Mouse (Mus musculus): ENCODE measurements around the gene Mup18. TPM values are rescaled to one million over a fixed set of nuclear protein-coding genes. Genes with fewer than 3 reads are reported as not detected.
"Not testable (repeated sequence)": the region's sequence is repeated elsewhere in the genome, so short reads cannot be mapped to it uniquely, and the experiment has no call there.

Gene Mup18
- total RNA-seq (2017), result not detected in 3 replicates

- ATAC-seq (replicated peaks; ENCODE audit: insufficient number of reproducible peaks, low FRiP score, low TSS enrichment, poor library complexity, severe bottlenecking), result not testable (repeated sequence)
These were observed at the start of gene Mup18 for GRCm38 (mm10) chr4:61674036-61674435. TSS of gene Mup18 (minus strand) at chr4:61674136.

DNA sequence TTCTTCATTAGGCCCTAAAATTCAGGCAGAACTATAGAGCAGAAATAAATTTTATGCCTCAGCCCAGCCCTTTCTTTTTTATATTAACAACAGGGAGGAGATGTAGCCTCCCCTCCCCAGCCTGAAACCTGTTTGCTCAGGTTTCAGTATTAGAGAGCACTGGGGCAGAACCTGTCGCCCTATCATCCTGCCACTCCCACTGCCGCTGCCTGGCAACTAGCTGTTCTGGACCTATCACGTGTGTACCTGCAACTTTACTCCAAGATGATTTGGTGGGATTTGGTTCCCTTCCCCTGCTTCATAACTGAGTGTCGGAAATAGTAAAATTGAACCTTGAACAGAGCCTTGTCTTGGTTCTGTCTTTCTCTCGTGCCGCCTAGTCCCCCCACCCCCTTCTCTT lies 40.4 kb upstream of the Mup18 start:
- not testable (repeated sequence) for ATAC-seq (replicated peaks; ENCODE audit: insufficient number of reproducible peaks, low FRiP score, low TSS enrichment, poor library complexity, severe bottlenecking)

Other genes with a start within 250 kb of the Mup18 start
- not detected in 3 replicates for gene Mup15, start 234.4 kb downstream of the Mup18 start, total RNA-seq (2017)
- gene Mup16, start 154.6 kb downstream of the Mup18 start, total RNA-seq (2017), result not detected in 3 replicates
- gene Mup17, start 78.3 kb downstream of the Mup18 start, total RNA-seq (2017), result not detected in 3 replicates
- not detected in 3 replicates for gene Mup19, start 108.1 kb upstream of the Mup18 start, total RNA-seq (2017)
- gene Mup5, start 161.1 kb upstream of the Mup18 start, total RNA-seq (2017), result not detected in 3 replicates

Data from monocyte, adult 5-6 weeks (primary cell).